8 mouse cellular contexts compared by ENCODE assay signal in the genomic region with DNA sequence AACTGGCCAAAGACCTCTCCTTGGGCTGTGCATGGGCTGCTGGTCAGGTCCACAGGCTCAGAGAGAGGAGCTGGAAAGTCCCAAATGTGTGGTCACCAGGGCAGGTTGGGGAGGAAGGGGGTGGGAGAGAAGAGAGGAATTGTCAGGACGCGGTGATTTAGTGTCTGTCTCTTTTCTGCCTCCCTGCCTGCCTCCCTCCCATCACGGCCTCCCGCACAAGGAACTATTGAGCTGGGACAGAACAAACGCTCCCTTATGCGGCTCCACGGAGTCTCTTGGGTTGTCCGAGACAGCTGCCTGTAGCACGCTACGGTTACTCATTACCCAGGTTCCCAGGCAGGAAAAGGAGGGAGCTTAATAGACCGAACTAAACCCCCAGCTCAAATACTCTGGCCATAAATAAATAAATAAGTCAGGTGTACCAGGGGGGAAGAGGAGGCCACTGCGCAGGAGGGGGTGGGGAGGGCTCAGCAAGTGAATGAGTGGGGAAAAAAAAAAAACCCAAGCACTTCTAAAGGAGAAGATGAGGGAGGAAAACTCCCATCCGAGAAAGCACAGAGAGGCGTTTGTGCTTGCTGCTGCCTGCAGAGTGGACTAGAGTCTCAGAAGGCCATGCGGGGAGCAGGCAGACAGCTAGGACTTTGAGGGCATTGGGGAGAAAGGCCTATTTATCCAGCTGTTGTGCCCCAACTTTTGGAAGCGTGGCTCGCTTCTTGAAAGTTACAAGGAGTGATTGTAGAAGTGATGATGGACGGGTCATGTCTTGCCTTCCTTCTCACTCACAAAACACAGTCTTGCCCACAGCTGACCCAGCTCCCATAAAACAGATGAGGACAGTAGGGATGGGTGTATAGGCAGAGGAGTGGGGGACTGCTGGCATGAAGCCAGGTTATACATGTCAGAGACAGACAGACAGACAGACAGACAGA.
DNase-seq lines count a peak whose midpoint lies in the region; ATAC-seq and TF ChIP-seq lines count a peak whose summit lies in the region.

No protein-coding gene starts in this region.

- H3K27ac ChIP-seq in liver, embryonic 11.5 days (ENCODE audit: low read depth, low read length), result no peak overlapping the region; the same call in none of the 2 replicates
- H3K27ac ChIP-seq in forebrain, postnatal 0 days (ENCODE audit: low read depth, low read length), result 0 out of 2 replicates have a peak overlapping the region, but pooled peaks have one; percentile 9
- peak overlapping the region; percentile 84 for H3K27ac ChIP-seq in neural tube, embryonic 13.5 days (replicated peaks)

- H3K27me3 ChIP-seq in liver, embryonic 11.5 days (replicated peaks; ENCODE audit: control insufficient read depth, insufficient read depth, low read length), result no peaks in the 10 kb centered on the region
- no peaks in the 10 kb centered on the region for H3K27me3 ChIP-seq in forebrain, postnatal 0 days (ENCODE audit: insufficient read depth, low read length)
- no peaks in the 10 kb centered on the region for H3K27me3 ChIP-seq in neural tube, embryonic 13.5 days

- H3K9me3 ChIP-seq in liver, embryonic 11.5 days (ENCODE audit: control insufficient read depth, low read length), result no peaks in the 10 kb centered on the region
- no peaks in the 10 kb centered on the region for H3K9me3 ChIP-seq in forebrain, postnatal 0 days (ENCODE audit: low read length)
- no peaks in the 10 kb centered on the region for H3K9me3 ChIP-seq in neural tube, embryonic 13.5 days

- peak overlapping the region; percentile 17; the same call in 1 of the 2 replicates for H3K4me2 ChIP-seq in liver, embryonic 11.5 days
- no peak overlapping the region for H3K4me2 ChIP-seq in forebrain, postnatal 0 days (ENCODE audit: low read depth)
- H3K4me2 ChIP-seq in neural tube, embryonic 13.5 days, result peak overlapping the region; percentile 36

- no peaks in the 10 kb centered on the region for H3K36me3 ChIP-seq in liver, embryonic 11.5 days (ENCODE audit: control insufficient read depth, insufficient read depth, low read length)
- H3K36me3 ChIP-seq in forebrain, postnatal 0 days (ENCODE audit: insufficient read depth), result no peaks in the 10 kb centered on the region
- H3K36me3 ChIP-seq in neural tube, embryonic 13.5 days, result no peaks in the 10 kb centered on the region

- WGBS in liver, embryonic 11.5 days, result 59% methylated on average over 18 of the region's 18 CpGs
- WGBS in forebrain, postnatal 0 days, result 26% methylated on average over 18 of the region's 18 CpGs
- 9% methylated on average over 18 of the region's 18 CpGs for WGBS in neural tube, embryonic 13.5 days

- no peak overlapping the region for H3K4me3 ChIP-seq in liver, embryonic 11.5 days (ENCODE audit: low read depth, low read length)
- H3K4me3 ChIP-seq in forebrain, postnatal 0 days (ENCODE audit: low read depth, low read length), result no peak overlapping the region
- H3K4me3 ChIP-seq in neural tube, embryonic 13.5 days, result no peak overlapping the region

- no peak for ATAC-seq in liver, embryonic 11.5 days (replicated peaks; ENCODE audit: low FRiP score)
- peak; percentile 88 for ATAC-seq in forebrain, postnatal 0 days
- ATAC-seq in neural tube, embryonic 13.5 days (ENCODE audit: low read depth), result peak; percentile 91

- DNase-seq in liver, embryonic 11.5 days (ENCODE audit: low spot score), result no peak
- DNase-seq in liver, result no peak
- peak; percentile 29 for DNase-seq in forebrain, postnatal 0 days
- peak; percentile 59 to 64 for DNase-seq in kidney, postnatal 36 days
- DNase-seq in thymus, postnatal 36 days, result no peak
- no peak for DNase-seq in right cerebral cortex, postnatal 36 days (ENCODE audit: low spot score in 2 of 2)
- DNase-seq in cerebellum, postnatal 36 days, result no peak

- TF ChIP-seq CTCF in forebrain, postnatal 0 days (IDR thresholded peaks at IDR 0.05; ENCODE audit: low read depth), result no peak

- no peaks in the 10 kb centered on the region for H3K4me1 ChIP-seq in liver, embryonic 11.5 days (replicated peaks; ENCODE audit: control insufficient read depth, insufficient read depth, low read length)
- H3K4me1 ChIP-seq in forebrain, postnatal 0 days (ENCODE audit: insufficient read depth), result no peaks in the 10 kb centered on the region
- peaks cover 40% of the 10 kb centered on the region for H3K4me1 ChIP-seq in neural tube, embryonic 13.5 days (replicated peaks)

- H3K9ac ChIP-seq in liver, embryonic 11.5 days (ENCODE audit: low read depth, low read length), result no peak overlapping the region
- no peak overlapping the region for H3K9ac ChIP-seq in forebrain, postnatal 0 days
- no peak overlapping the region for H3K9ac ChIP-seq in neural tube, embryonic 13.5 days

Comparison
In these comparisons a context has a peak if more than half of its experiments do, and no peak if none do; other contexts are left out.
1. DNase-seq: peak in forebrain, postnatal 0 days (single experiment) and kidney, postnatal 36 days (2 of 2); none in liver, embryonic 11.5 days (single experiment), liver (single experiment), thymus, postnatal 36 days (0 of 2), right cerebral cortex, postnatal 36 days (0 of 2) and cerebellum, postnatal 36 days (0 of 2).